Mouse (Mus musculus) forelimb bud, embryonic 11.5 days (tissue): ENCODE measurements around the gene Ints13.

Experiments
- DNase-seq: peaks from one replicate; pipeline ENCODE4 v3.0.0-alpha.2; 2012; ENCODE audit warnings: low read depth, low spot score

Ints13 gene

GRCm38 (mm10) chr6:146500771-146501170 lies 76.9 kb downstream of the Ints13 start:
- DNase-seq: no peak

DNA sequence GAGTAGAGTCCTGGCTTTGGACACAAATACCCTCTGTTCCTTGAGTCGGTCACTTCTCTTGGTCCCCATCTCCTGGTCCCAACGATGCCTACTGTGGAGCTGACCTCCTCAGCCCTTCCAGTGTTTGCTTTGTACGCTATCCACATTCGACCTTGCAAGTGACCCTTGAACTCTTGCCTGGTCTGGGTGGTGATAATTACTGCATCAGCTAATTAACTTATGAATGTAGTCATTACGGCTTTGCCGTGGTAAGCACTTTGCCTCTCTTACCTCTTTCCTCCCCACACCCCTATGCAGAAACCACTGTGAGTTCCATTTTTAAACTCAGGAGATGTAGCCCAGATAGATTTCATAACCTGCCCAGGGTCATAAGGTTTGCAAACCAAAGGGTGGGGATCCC lies 77.4 kb downstream of the Ints13 start:
- DNase-seq: no peak
